Mouse (Mus musculus) left cerebral cortex, postnatal 10 days (tissue): ENCODE measurements at regions not wholly inside any gene's neighbourhood (a gene's known extent, or its start where the extent isn't known, plus 50 kb on each side); places are given as distances from the start of the nearest gene placed in this dataset.

Experiments used
- DNase-seq, 2 experiments: peaks; one replicate each; pipeline ENCODE4 v3.0.0; 2021 to 2022; ENCODE audit warnings: low spot score in 2 of 2, mixed read lengths in 1 of 2; ENCODE audit errors: extremely low spot score in 1 of 2
- intact Hi-C: fragments of 180-260 bp; cut with DNase I; formaldehyde crosslinking; loops from one replicate; pipeline ENCODE4 v1.15.1; 2025

DNA sequence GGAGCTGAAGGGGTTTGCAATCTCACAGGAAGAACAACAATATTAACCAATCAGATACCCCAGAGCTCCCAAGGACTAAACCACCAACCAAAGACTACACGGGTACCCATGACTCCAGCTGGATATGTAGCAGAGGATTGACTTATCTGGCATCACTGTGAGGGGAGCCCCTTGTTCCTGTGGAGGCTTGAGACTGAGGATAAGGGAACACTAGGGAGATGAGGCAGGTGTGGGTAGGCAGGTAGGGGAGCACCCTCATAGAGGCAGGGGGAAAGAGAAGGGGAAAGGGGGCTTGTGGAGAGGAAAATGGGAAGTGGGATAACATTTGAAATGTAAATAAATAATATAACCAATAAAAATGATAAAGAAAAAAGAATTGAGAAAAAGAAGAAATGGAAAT, 134.8 kb downstream of the G6pd2 start:
- no peak for DNase-seq
- intact Hi-C loops: no loop called here

DNA sequence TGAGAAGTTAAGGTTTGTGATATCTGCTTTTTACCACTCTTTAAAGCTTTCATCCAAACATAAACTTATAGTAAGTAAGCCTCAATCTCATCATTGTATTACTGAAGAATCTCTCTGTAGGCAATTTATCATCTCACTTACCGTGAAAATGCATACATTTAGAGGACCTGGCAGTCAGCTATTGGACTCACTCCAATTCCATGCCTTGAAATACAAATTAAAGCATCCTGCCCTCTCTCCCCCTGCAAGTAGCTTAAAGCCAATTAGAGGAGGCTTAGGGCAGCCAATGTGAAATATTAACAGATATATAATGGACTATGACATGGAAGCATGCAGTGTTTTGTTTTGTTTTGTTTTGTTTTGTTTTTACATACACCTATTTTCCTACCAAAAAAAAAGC, 176.6 kb downstream of the G6pd2 start:
- intact Hi-C loops: no loop called here
- DNase-seq: no peak

DNA sequence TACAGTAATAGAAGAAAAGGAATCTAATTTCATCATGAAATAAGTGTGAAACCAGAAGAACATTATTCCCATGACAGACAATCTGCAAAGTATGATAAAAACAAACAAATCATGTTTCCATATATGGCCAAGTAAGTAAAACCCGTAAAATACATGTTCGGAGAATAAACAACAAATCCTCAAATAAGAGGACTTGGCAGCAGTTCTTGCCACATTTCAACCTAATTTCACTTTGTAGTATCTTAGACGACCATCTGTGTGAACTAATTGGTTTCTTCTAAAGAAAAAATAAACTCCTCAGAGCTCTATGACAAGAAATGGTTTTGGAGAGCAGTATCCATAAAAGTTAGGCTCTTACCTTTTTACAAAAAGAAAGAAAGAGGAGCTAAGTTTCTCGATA, 210.9 kb downstream of the G6pd2 start:
- intact Hi-C loops: no loop called here
- DNase-seq: no peak

DNA sequence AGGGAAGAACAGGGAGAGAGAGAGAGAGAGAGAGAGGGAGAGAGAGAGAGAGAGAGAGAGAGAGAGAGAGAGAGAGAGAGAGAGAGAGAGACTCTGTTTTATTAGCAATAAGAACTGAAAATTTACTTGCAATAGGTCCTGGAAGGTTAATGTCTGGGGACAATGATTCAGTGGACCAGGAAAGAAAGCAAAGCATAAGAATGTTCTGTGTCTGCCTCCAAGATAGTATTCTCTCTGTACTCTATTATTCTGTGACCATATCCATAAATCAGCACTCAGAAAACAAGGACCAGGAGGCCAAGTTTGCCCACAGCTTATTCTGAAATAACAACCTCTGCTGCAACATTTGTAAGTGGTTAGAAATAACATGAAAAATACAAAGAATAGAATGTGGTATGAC, 211.6 kb downstream of the G6pd2 start:
- intact Hi-C loops: no loop called here

DNA sequence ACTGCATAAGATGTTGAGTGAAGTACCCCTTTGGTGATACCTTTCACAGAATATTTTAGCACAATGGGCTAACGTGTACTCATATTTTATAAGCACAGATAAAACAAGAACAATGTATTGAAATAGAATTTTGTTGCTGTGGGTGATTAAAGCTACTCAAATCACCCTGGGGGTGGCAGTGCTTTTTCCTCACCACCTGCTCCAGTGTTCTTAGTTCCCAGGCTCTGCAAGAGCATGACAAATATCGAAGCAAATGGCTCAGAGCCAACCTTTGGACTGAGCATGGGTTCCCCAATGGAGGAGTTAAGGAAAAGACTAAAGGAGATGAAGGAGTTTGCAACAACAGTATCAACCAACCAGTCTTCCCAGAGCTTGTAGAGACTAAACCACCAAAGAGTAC, 232.9 kb downstream of the G6pd2 start:
- intact Hi-C loops: loop anchor here (10.0 kb wide), 1 partner anchor 643 kb away; no protein-coding TSS in a partner anchor
- DNase-seq: no peak

More for the DNA sequence above, 211.6 kb downstream of the G6pd2 start:
- no peak for DNase-seq

DNA sequence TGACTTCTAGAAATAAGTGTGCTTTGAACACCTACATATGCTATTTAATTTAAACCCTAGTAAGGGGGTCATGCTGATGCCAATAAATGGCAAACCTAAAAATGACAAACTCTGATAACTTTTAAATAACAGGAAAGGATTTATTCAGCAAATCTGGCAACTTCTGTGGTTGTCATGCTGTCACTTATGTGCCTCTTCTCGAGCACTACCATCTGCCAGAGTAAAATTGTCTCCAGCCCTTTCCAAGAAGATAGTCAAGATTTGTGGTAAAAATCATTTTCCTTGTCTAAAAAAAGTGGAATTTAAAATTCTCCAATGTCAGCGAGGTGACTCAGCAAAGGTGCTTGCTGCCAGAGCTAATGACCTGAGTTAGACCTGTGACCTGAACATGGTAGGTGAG, 235.1 kb downstream of the G6pd2 start:
- DNase-seq: peak in 1 of 2 experiments; percentile 5

DNA sequence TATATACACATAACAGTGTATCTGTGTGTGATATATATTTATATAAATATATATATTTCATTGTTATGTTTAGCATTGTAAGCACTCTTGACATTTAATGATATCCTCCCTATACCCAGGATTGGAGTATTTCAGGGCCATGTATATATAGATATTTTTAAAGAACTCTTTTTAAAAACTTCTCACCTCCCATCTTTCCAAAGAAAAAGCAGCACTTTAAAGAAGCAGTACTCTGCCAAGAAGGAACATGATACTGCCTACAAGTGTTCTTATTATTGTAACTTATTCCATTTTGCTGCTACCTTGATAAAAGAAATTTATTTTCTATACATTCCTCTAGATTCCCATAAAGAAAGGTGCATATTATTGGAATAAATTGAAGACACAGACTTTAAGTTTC, 270.4 kb downstream of the G6pd2 start:
- DNase-seq: no peak
- intact Hi-C loops: no loop called here

More for the DNA sequence above, 235.1 kb downstream of the G6pd2 start:
- intact Hi-C loops: loop anchor here (10.0 kb wide), 1 partner anchor 641 kb away; no protein-coding TSS in a partner anchor

DNA sequence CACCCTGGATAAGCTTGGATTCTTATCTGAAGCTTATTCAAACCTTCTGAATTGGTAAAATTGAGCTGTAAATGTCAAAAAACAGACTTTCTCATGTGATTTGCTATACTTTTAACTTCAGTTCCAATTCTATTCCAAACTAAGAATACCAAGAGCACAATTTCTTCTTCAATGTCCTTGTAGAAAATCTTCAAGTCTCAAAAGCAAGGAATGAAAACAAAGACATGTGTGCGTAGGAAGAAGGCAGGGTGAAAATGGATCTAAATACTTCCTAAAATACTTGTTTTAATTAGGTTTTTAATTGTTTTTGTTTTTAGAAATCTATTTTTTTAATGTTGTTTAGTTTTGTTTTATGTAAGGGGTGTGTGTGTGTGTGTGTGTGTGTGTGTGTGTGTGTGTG, 280.9 kb downstream of the G6pd2 start:
- intact Hi-C loops: no loop called here

DNA sequence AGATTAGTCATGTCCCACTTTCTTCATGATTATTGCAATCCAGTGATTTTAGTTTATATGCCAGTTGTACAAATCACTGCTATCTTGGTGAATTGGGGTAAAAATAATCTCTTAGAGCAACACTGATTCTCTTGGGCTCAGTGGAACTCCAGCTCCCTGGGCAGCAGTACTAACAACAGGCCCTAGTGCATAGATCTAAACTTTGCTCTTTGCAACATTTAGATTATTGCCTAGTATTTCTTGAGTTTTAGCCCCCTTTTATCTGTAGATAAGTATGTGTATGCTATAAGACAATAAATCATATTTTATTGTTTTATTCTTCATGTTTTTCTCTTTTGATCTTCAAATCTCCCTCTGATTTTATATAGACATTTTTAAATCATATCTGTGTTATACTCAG, 287.4 kb downstream of the G6pd2 start:
- DNase-seq: no peak
- intact Hi-C loops: no loop called here

More for the DNA sequence above, 280.9 kb downstream of the G6pd2 start:
- DNase-seq: no peak

DNA sequence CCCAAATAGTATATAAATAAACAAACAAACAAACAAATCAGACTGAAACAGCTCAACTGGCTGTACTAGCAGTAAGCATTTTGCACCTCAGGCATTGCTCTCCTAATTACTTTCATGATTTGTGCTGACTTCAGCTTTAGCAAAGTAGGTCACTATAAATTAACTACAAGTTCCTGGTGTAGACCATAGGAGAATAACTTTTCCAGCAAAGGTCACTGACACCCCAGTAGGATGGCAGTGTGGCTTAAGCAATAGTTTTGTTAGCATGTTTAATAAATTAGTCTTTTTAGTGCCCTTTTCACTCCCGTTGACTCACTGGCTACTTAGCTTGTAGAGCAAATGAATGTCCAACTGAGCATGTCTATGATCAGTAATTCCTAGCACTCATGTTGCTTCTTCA, 304.6 kb downstream of the G6pd2 start:
- no peak for DNase-seq
- intact Hi-C loops: no loop called here

DNA sequence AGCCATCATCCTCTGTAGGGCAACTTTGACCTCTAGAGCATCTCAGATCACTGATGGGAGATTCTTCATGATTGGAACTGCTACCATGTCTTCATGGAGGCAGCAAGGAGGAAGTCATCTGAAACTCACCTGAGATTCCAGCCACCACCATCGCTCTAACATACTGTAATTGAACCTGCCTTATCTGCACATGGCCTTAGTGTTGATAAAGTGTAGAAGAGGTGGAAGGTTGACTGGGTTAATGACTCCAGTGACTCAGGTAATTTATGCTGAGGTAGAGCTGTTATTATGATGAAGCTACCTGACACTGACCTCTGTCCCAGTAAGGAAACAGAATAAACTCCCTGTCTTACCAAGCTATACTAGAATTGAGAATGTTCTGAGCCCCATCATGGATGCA, 305.0 kb downstream of the G6pd2 start:
- DNase-seq: no peak
- intact Hi-C loops: no loop called here

DNA sequence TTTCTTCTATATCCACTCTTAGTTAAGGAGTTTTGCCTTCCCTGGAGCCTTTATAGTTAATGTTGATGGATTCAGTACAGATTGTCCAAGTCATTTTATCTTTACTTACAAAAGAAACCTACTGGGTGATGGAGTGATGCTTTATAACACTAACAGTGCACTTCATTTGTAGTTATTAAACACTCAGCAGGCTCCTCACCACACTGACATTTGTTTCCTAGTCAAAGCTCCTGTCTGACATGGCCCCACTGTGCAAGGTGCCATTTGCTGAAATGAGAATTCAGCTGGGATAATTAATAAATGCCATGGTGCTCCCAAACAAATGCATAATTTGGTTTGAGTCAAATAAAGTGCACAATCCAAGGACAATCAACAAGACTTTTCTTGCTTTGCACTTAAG, 336.6 kb downstream of the G6pd2 start:
- DNase-seq: no peak
- intact Hi-C loops: no loop called here

DNA sequence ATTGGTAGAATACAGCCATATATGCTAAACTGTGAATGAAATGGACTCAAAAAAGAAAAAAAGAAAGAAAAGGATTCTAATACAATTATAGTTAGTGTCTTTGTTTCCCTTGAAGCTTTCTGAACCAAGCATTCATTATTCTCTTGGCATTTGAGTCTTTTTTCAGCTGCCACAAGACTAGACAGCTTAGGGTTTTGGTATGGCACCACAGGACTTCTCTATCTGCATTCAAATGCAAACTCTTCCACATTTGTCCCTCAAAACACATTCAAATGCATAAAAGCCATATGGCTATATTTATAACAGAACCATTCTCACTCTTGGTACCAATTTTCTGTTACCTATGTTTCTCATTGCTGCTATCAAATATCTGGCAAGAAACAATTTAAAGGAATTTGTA, 338.8 kb downstream of the G6pd2 start:
- DNase-seq: no peak
- intact Hi-C loops: no loop called here

DNA sequence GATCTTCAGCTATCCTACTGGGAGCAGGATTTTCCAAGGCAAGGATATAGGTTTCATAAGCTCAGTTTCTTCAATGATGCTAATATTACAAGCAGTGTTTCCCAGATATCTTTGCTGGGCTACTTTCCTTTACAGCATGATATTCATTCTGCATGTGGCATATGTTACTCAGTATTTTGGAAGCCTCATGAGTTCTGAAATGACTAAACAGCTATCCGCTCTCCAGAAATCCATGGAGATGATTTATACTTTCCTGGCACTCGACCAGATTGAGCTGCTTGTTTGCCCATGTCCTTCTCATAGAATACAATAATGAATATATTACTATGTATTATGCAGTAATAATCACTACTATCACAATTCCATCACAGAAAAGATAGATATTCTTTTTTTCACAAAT, 351.9 kb downstream of the G6pd2 start:
- peak in 1 of 2 experiments; percentile 29 for DNase-seq
- intact Hi-C loops: no loop called here

DNA sequence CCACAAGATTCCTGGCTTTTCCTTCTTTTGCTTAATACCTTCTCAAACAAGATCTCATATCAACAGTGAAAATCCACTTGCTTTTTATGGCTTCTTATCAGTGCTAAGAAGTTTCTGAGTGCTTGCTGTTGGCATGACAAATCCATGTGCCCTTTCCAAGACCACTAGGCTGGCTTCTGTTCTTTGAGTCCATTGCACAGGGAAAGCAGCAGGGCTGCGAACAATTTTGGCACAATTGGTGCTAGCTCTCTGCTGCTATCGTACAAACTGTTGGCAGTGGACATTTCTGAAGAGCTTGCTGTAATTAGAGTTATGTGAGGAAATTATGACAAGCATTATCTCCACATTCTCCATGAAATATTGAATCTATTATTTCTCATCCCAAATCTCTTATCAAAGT, 383.5 kb downstream of the G6pd2 start:
- no peak for DNase-seq
- intact Hi-C loops: no loop called here

DNA sequence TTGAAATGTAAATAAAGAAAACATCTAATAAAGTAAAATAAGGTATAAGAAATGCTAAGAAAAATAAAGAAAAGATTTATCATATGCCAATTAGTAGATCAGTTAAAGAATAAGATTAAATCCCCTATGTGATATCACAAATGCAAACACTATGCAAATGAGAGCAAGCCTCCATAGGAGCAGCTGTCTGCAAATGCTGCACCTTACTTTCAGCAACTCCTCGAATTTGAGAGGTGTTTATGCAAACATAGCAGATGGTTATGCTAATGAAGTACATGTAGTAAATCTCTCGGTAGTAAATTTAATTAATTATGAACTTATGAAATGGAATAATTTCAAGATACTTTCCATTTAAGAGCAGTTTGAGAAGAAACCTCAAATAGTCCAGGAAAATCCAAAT, 396.8 kb downstream of the G6pd2 start:
- intact Hi-C loops: no loop called here
- DNase-seq: no peak
